Mouse (Mus musculus) thymus, adult 2 months (tissue): ENCODE measurements around the gene 1810010H24Rik. TPM values are rescaled to one million over a fixed set of nuclear protein-coding genes. Genes with fewer than 3 reads are reported as not detected.

Experiments
- DNase-seq: peaks from one replicate; pipeline ENCODE4 v3.0.0; 2021
- H3K27ac ChIP-seq: fragments of 200-500 bp; 2 replicates; pipeline ENCODE4 v1.5.1; 2012; ENCODE audit warnings: low read length, control low read depth; ENCODE audit not compliant: control insufficient read depth, insufficient read depth
- H3K27me3 ChIP-seq: fragments of 200-500 bp; 2 replicates; pipeline ENCODE4 v1.6.1; 2012; ENCODE audit warnings: mild to moderate bottlenecking, low read length, moderate library complexity, mixed read lengths; ENCODE audit not compliant: control insufficient read depth, insufficient read depth
- H3K36me3 ChIP-seq: fragments of 200-500 bp; 2 replicates; pipeline ENCODE4 v1.6.1; 2012; ENCODE audit warnings: mild to moderate bottlenecking, low read length, moderate library complexity; ENCODE audit not compliant: control insufficient read depth, insufficient read depth
- H3K4me1 ChIP-seq: fragments of 200-500 bp; replicated peaks from 2 replicates; pipeline ENCODE4 v1.6.1; 2012; ENCODE audit warnings: low read length; ENCODE audit not compliant: control insufficient read depth, insufficient read depth
- H3K4me3 ChIP-seq: fragments of 200-500 bp; 2 replicates; pipeline ENCODE4 v1.5.1; 2012; ENCODE audit warnings: mild to moderate bottlenecking, low read length, control low read depth, moderate library complexity; ENCODE audit not compliant: control insufficient read depth, insufficient read depth
- CTCF ChIP-seq: fragments of 200-500 bp; IDR thresholded peaks from 2 replicates; pipeline ENCODE4 v1.5.1; 2012; ENCODE audit warnings: mild to moderate bottlenecking, control low read depth, low read length, moderate library complexity, borderline replicate concordance; ENCODE audit not compliant: control insufficient read depth, poor library complexity, insufficient read depth; ENCODE audit errors: extremely low read depth
- POLR2A ChIP-seq: fragments of 200-500 bp; IDR thresholded peaks from 2 replicates; pipeline ENCODE4 v1.6.1; 2012; ENCODE audit warnings: mild to moderate bottlenecking, low read length, control low read depth, moderate library complexity; ENCODE audit not compliant: control insufficient read depth, poor library complexity, insufficient read depth; ENCODE audit errors: extremely low read depth
- WGBS: fragments of 180-500 bp; shearing (Covaris S2); methylation state at CpG from one replicate; pipeline ENCODE4 v1.1.7; 2018; 5-methylcytosine and 5-hydroxymethylcytosine counted together
- polyA plus RNA-seq: library from polyadenylated mRNA; depleted of rRNA; stranded (reverse); fragments of >200 nt; gene quantifications from 2 replicates; pipeline ENCODE4 v1.2.3, GENCODE M21; 2012; rRNA removed

1810010H24Rik gene
- polyA plus RNA-seq, 1 experiment, result 1.3 TPM

- no peak for TF ChIP-seq POLR2A
- TF ChIP-seq CTCF, result no peak
- WGBS, result 98% methylated on average over 3 of the region's 3 CpGs
Measured at GRCm38 (mm10) chr11:107063067-107063466, 37.6 kb downstream of the 1810010H24Rik start.

GRCm38 (mm10) chr11:107064590-107064989 is 39.1 kb downstream of the 1810010H24Rik start:
- 100% methylated on average over 1 of the region's 1 CpGs for WGBS
- TF ChIP-seq CTCF (no peak), POLR2A (no peak)
- no peak overlapping the region for H3K27ac ChIP-seq
- DNase-seq, result no peak
- H3K27me3 ChIP-seq, result no peaks in the 10 kb centered on the region
- peaks cover 90% of the 10 kb centered on the region for H3K36me3 ChIP-seq
- no peak overlapping the region for H3K4me3 ChIP-seq
- no peaks in the 10 kb centered on the region for H3K4me1 ChIP-seq

More at GRCm38 (mm10) chr11:107063067-107063466, 37.6 kb downstream of the 1810010H24Rik start:
- no peak for DNase-seq
- H3K4me1 ChIP-seq, result no peaks in the 10 kb centered on the region
- H3K36me3 ChIP-seq, result peaks cover 95% of the 10 kb centered on the region
- H3K4me3 ChIP-seq, result no peak overlapping the region
- no peak overlapping the region for H3K27ac ChIP-seq
- H3K27me3 ChIP-seq, result no peaks in the 10 kb centered on the region

DNA sequence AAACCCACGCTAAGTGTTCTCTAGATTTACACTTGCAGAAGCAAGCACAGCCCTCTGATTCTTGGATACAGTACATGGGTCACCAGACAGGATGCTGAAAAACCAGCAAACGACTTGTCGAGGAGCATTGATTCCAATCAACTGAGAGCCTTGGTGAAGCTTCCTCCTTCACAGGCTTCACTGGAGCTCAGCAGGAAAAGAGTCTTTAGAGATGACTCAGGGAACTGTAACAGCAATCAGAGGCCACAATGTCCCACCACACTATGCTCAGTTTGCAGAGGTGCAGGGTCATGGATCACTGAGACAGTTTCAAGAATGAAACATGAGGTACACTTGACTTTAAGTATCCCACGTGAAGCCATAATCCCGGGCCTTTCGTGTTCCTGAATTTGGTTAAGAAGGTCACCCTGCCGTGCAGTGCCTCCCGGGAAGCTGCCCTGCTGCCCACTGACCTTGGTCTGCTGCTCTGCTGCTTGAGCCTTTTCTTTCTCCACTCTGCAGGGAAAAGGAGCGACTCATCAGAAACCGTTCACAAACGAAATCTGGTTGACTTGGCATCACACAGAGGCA is 39.8 kb downstream of the 1810010H24Rik start:
- Histone ChIP-seq H3K27ac (no peak overlapping the region), H3K4me3 (no peak overlapping the region), H3K27me3 (no peaks in the 10 kb centered on the region), H3K36me3 (peaks cover 89% of the 10 kb centered on the region), H3K4me1 (no peaks in the 10 kb centered on the region)
- no peak for TF ChIP-seq POLR2A
- TF ChIP-seq CTCF, result no peak
- no peak for DNase-seq
- 96% methylated on average over 11 of the region's 11 CpGs for WGBS

Other genes with a start within 250 kb of the 1810010H24Rik start
- gene Polg2, start 246.1 kb upstream of the 1810010H24Rik start, polyA plus RNA-seq, result 11.1 and 11.8 TPM in 2 replicates
- 722 and 855 TPM in 2 replicates for gene Ddx5, start 236.5 kb upstream of the 1810010H24Rik start, polyA plus RNA-seq
- 9.0 and 10.4 TPM in 2 replicates for gene Cep95, start 236.4 kb upstream of the 1810010H24Rik start, polyA plus RNA-seq
- gene Smurf2, start 105.0 kb upstream of the 1810010H24Rik start, polyA plus RNA-seq, result 9.5 and 9.9 TPM in 2 replicates
- gene Kpna2, start 26.1 kb upstream of the 1810010H24Rik start, polyA plus RNA-seq, result 103 and 134 TPM in 2 replicates
- 58.4 and 66.1 TPM in 2 replicates for gene Bptf, start 106.4 kb downstream of the 1810010H24Rik start, polyA plus RNA-seq
- 11.7 and 12.8 TPM in 2 replicates for gene Nol11, start 163.7 kb downstream of the 1810010H24Rik start, polyA plus RNA-seq